Mouse (Mus musculus) thymus, adult 2 months (tissue): Measurements from ENCODE around the gene Zfp846.

Source experiments
- CTCF ChIP-seq: fragments of 200-500 bp; IDR thresholded peaks from 2 replicates; pipeline ENCODE4 v1.5.1; 2012; ENCODE audit warnings: mild to moderate bottlenecking, control low read depth, low read length, moderate library complexity, borderline replicate concordance; ENCODE audit not compliant: control insufficient read depth, poor library complexity, insufficient read depth; ENCODE audit errors: extremely low read depth
- POLR2A ChIP-seq: fragments of 200-500 bp; IDR thresholded peaks from 2 replicates; pipeline ENCODE4 v1.6.1; 2012; ENCODE audit warnings: mild to moderate bottlenecking, low read length, control low read depth, moderate library complexity; ENCODE audit not compliant: control insufficient read depth, poor library complexity, insufficient read depth; ENCODE audit errors: extremely low read depth

- TF ChIP-seq POLR2A (peak; percentile 68), CTCF (0 out of 2 replicates have a peak, but pooled peaks have one; percentile 15)
These were observed 63.4 kb downstream of the Zfp846 start, which contains the start of gene Fbxl12 for GRCm38 (mm10) chr9:20644360-20645081.
